8 mouse cellular contexts compared by ENCODE assay signal in genomic region chr9:110532538-110533291, GRCm38 (mm10). TPM values are rescaled to one million over a fixed set of nuclear protein-coding genes. Genes with fewer than 3 reads are reported as not detected.
DNase-seq lines count a peak whose midpoint lies in the region; ATAC-seq and TF ChIP-seq lines count a peak whose summit lies in the region.

Gene Setd2 (plus strand): TSS chr9:110532597.

- peak within 1 kb of the TSS; percentile 99 for H3K4me3 ChIP-seq in lung, embryonic 14.5 days (ENCODE audit: low read depth, low read length)

- no peak for TF ChIP-seq CTCF in lung, embryonic 14.5 days (IDR thresholded peaks at IDR 0.05; ENCODE audit: low read depth)

- H3K4me2 ChIP-seq in lung, embryonic 14.5 days: peak within 1 kb of the TSS; percentile 73

- no peaks in the 10 kb centered on the region for H3K36me3 ChIP-seq in lung, embryonic 14.5 days (ENCODE audit: insufficient read depth)

- H3K9me3 ChIP-seq in lung, embryonic 14.5 days (ENCODE audit: low read depth, low read length): no peaks in the 10 kb centered on the region

- ATAC-seq in lung, embryonic 14.5 days (ENCODE audit: insufficient read depth): peak; percentile 57; the same call in 1 of the 2 replicates
- ATAC-seq in neutrophil, adult 5-6 weeks (ENCODE audit: extremely low read depth, insufficient number of reproducible peaks, low FRiP score, poor library complexity, severe bottlenecking): peak; percentile 17; the same call in 1 of the 2 replicates

- H3K9ac ChIP-seq in lung, embryonic 14.5 days: peak within 1 kb of the TSS; percentile 99

- DNase-seq in Muller cell, postnatal 12 days (ENCODE audit: inconsistent ontology term): peak; percentile 75
- peak; percentile 66 to 83 for DNase-seq in cerebellum, adult 18-20 months
- peak; percentile 41 for DNase-seq in forelimb bud, embryonic 11.5 days (ENCODE audit: low read depth, low spot score)
- peak; percentile 73 for DNase-seq in heart, postnatal 4 days
- peak; percentile 31 to 59 for DNase-seq in layer of hippocampus, adult 8-10 months (ENCODE audit: low spot score in 2 of 2)
- DNase-seq in lung, embryonic 14.5 days: peak; percentile 68
- peak; percentile 82 for DNase-seq in thymus, postnatal 25 days

- WGBS in lung, embryonic 14.5 days: under 1% methylated on average over 99 of the region's 109 CpGs

- peak within 1 kb of the TSS; percentile 99 for H3K27ac ChIP-seq in lung, embryonic 14.5 days (ENCODE audit: low read depth)

- no peaks in the 10 kb centered on the region for H3K27me3 ChIP-seq in lung, embryonic 14.5 days (ENCODE audit: insufficient read depth, low read length)

- 0 out of 2 replicates have a peak, but pooled peaks cover 11% of the 10 kb centered on the region for H3K4me1 ChIP-seq in lung, embryonic 14.5 days (ENCODE audit: insufficient read depth)

RNA-seq across cellular contexts. Expression of gene Setd2, which starts in this region (rescaled TPM):
- total RNA-seq in heart, postnatal 4 days (2021): 10 to 100 TPM; 63.1 to 69.2 TPM
- total RNA-seq in layer of hippocampus, adult 8-10 months (2022): 10 to 100 TPM; 54.9 to 70.6 (median 61.4) TPM
- 51.4 and 55.6 TPM in 2 replicates for polyA plus RNA-seq in lung, embryonic 14.5 days (2014; fragmentation: Nextera tagmentation; extraction: Ambion mirVana)
- 381 and 399 TPM in 2 replicates for total RNA-seq in neutrophil, adult 5-6 weeks (2017)

Comparison
In these comparisons a context has a peak if more than half of its experiments do, and no peak if none do; other contexts are left out.
1. Peak in every context shown above with its lines: DNase-seq, ATAC-seq, H3K4me3 ChIP-seq and H3K27ac ChIP-seq.